Mouse (Mus musculus): Measurements from ENCODE around the gene Satb2.

GRCm38 (mm10) chr1:56991613-56992012 is 13.2 kb upstream of the Satb2 start:
- TF ChIP-seq CTCF (IDR thresholded peaks at IDR 0.05; ENCODE audit: control insufficient read depth, insufficient read depth, low read length) (no peak), POLR2A (IDR thresholded peaks at IDR 0.05; ENCODE audit: borderline replicate concordance, control insufficient read depth, low read depth, low read length) (no peak)
